Mouse (Mus musculus) kidney, adult 2 months (tissue): ENCODE data around the gene Slc6a9. TPM values are rescaled to one million over a fixed set of nuclear protein-coding genes. Genes with fewer than 3 reads are reported as not detected.

Experiments
- DNase-seq: peaks from one replicate; pipeline ENCODE4 v3.0.0; 2021
- H3K27ac ChIP-seq: fragments of 200-500 bp; 2 replicates; pipeline ENCODE4 v1.5.1; 2012; ENCODE audit warnings: low read depth, low read length, control low read depth, inconsistent platforms; ENCODE audit not compliant: insufficient read depth
- H3K27me3 ChIP-seq: fragments of 200-500 bp; replicated peaks from 2 replicates; pipeline ENCODE4 v1.6.1; 2012; ENCODE audit warnings: mild to moderate bottlenecking, moderate library complexity, low read length, inconsistent platforms; ENCODE audit not compliant: control insufficient read depth, insufficient read depth
- H3K36me3 ChIP-seq: fragments of 200-500 bp; 2 replicates; pipeline ENCODE4 v1.6.1; 2012; ENCODE audit warnings: mild to moderate bottlenecking, moderate library complexity, low read length, inconsistent platforms; ENCODE audit not compliant: control insufficient read depth, insufficient read depth
- H3K4me1 ChIP-seq: fragments of 200-500 bp; 2 replicates; pipeline ENCODE4 v1.6.1; 2011; ENCODE audit warnings: low read length; ENCODE audit not compliant: control insufficient read depth, insufficient read depth
- H3K4me3 ChIP-seq: fragments of 200-500 bp; 2 replicates; pipeline ENCODE4 v1.5.1; 2011; ENCODE audit warnings: mild to moderate bottlenecking, low read depth, low read length, control low read depth; ENCODE audit not compliant: insufficient read depth
- CTCF ChIP-seq: fragments of 200-500 bp; conservative IDR thresholded peaks from 2 replicates; pipeline ENCODE4 v1.5.1; 2011; ENCODE audit warnings: low read depth, mild to moderate bottlenecking, control low read depth, low read length, moderate library complexity, mixed read lengths; ENCODE audit not compliant: insufficient read depth, insufficient read length
- POLR2A ChIP-seq: fragments of 200-500 bp; IDR thresholded peaks from one replicate; pipeline ENCODE4 v1.6.1; 2011; ENCODE audit warnings: low read depth, low read length, control low read depth
- WGBS: fragments of 180-500 bp; shearing (Covaris S2); methylation state at CpG from one replicate; pipeline ENCODE4 v1.1.7; 2018; 5-methylcytosine and 5-hydroxymethylcytosine counted together
- polyA plus RNA-seq: library from polyadenylated mRNA; depleted of rRNA; stranded (reverse); fragments of >200 nt; gene quantifications from 2 replicates; pipeline ENCODE4 v1.2.3, GENCODE M21; 2012

The Slc6a9 gene
- polyA plus RNA-seq, 1 experiment: 19.2 TPM

DNA sequence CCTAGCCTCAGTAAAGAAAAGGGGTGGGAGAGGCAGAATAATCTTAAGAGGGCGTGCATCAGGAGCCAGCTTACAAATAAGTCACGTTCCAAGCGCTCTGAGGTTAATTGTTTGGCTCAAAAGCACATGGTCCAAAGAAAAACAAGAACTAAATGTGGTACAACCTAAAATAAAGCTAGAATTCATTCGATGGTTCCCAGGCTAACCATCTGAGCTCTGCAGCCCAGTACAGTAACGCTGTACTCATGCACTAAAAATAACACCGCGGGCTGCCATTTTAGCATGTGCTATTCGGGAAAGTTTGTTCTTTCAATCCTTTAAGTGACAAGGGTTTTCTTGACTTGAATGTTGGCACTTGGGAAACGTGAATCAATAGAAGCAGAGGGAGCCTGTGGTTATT lies 26.3 kb downstream of the Slc6a9 start:
- TF ChIP-seq POLR2A (no peak), CTCF (no peak)
- WGBS: 81% methylated on average over 9 of the region's 9 CpGs
- H3K27me3 ChIP-seq: no peaks in the 10 kb centered on the region

DNA sequence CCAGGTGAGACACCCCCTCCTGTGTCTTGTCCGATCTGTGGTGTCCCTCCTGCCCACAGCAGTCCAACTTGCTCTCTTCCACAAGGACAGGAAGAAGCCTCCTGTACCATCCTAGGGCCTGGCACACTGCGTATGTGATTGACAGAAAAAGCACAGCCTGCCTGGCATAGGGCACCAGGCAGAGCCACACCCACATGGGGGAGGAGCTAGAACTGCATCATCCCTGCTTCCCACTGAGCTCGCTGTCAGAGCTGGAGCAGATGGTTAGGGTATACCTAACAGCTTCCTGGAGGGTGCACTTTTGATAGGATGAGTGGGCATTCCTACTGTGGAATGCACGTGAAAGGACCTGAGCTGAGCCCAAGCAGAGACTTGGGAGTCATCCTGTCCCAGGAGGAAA lies 28.5 kb downstream of the Slc6a9 start:
- 56% methylated on average over 4 of the region's 4 CpGs for WGBS
- DNase-seq: peak; percentile 46
- TF ChIP-seq CTCF: no peak
- no peak for TF ChIP-seq POLR2A

More for the DNA sequence above, 26.3 kb downstream of the Slc6a9 start:
- H3K4me1 ChIP-seq: peaks cover 4% of the 10 kb centered on the region; the same call in 1 of the 2 replicates
- H3K4me3 ChIP-seq: no peak overlapping the region
- DNase-seq: no peak
- H3K36me3 ChIP-seq: no peaks in the 10 kb centered on the region
- no peak overlapping the region for H3K27ac ChIP-seq

DNA sequence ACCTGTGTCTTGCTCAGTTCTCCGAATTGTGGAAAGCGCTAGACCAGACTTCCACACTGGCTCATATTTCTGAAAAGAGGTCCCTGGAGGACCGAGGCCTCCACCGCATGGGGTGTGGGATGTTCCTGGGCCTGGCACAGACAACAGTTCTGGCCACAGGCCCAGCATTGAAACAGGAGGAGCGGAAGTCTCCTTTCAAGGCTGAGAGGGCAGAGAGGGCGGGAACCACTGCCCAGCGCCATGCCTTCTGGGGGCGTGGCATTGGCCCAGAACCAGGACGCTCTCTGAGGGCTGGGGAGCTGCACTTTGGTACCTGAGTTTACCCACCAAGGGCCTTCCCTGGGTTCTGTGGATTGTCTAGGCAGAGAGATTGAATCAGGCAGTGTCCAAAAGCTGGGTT lies 31.8 kb downstream of the Slc6a9 start:
- H3K27me3 ChIP-seq: no peaks in the 10 kb centered on the region
- H3K4me3 ChIP-seq: no peak overlapping the region
- H3K27ac ChIP-seq: no peak overlapping the region
- peak; percentile 94 for DNase-seq
- no peak for TF ChIP-seq POLR2A
- no peak for TF ChIP-seq CTCF
- no peaks in the 10 kb centered on the region for H3K36me3 ChIP-seq
- H3K4me1 ChIP-seq: peaks cover 4% of the 10 kb centered on the region; the same call in 1 of the 2 replicates
- WGBS: 24% methylated on average over 9 of the region's 9 CpGs

More for the DNA sequence above, 28.5 kb downstream of the Slc6a9 start:
- Histone ChIP-seq H3K27ac (no peak overlapping the region), H3K36me3 (no peaks in the 10 kb centered on the region), H3K4me1 (peaks cover 8% of the 10 kb centered on the region; the same call in 1 of the 2 replicates), H3K4me3 (no peak overlapping the region), H3K27me3 (no peaks in the 10 kb centered on the region)

DNA sequence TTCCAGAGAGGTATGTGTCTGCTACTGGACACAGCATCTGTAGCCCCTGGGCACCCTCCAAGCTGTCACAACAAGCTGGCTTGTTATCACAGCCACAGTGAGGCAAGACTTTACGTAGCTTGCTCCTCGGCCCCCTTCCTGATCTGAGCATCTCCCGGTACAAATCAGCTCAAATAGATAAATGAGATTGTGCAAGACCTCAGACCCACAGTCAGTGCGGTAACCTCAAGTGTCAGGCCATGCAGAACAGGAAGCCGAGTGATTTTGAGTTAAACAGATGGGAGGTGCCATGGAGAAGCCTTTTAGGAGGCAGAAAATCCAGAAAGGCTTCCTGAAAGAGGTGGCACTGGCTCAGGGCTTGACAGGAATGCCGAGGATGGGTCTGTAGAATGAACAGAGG lies 32.7 kb downstream of the Slc6a9 start:
- Histone ChIP-seq H3K27me3 (no peaks in the 10 kb centered on the region), H3K4me1 (peaks cover 4% of the 10 kb centered on the region; the same call in 1 of the 2 replicates), H3K4me3 (no peak overlapping the region), H3K27ac (no peak overlapping the region), H3K36me3 (no peaks in the 10 kb centered on the region)
- DNase-seq: no peak
- TF ChIP-seq CTCF (no peak), POLR2A (no peak)
- 77% methylated on average over 6 of the region's 6 CpGs for WGBS

DNA sequence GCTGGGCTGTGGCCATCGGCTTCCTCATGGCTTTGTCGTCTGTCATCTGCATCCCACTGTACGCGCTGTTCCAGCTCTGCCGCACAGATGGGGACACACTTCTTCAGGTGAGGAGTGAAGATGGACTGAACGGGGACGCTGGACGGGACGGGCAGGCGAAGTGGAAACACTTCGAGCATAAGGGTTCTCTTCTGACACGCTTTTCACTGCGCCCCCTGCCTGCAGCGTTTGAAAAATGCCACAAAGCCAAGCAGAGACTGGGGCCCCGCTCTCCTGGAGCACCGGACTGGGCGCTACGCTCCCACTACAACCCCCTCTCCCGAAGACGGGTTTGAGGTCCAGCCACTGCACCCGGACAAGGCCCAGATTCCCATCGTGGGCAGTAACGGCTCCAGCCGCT lies 33.5 kb downstream of the Slc6a9 start:
- Histone ChIP-seq H3K27me3 (no peaks in the 10 kb centered on the region), H3K27ac (no peak overlapping the region), H3K4me1 (peaks cover 4% of the 10 kb centered on the region; the same call in 1 of the 2 replicates), H3K4me3 (no peak overlapping the region), H3K36me3 (no peaks in the 10 kb centered on the region)
- peak; percentile 66 for DNase-seq
- TF ChIP-seq POLR2A (no peak), CTCF (peak; percentile 71)
- WGBS: 21% methylated on average over 24 of the region's 24 CpGs

DNA sequence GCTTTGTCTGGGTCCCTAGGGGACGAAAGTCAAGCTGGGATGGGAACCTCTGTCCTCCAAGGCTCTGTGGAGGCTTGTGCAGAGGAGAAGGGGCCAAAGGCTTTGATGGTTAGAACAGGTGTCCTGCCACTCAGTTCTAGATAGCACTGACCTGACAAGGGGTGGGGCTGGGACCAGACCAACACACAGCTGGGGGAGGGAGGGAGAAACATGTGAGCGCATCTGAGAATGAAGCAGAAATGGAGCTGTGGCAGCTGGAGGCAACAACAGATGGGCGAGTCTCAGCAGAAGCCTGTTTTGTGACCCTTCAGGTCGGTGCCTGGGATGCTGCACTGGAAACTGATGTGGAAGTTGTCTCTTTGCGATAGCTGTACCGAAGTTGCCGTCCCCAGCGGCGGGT lies 35.0 kb downstream of the Slc6a9 start:
- Histone ChIP-seq H3K4me3 (no peak overlapping the region), H3K36me3 (no peaks in the 10 kb centered on the region), H3K27ac (no peak overlapping the region), H3K27me3 (no peaks in the 10 kb centered on the region), H3K4me1 (peaks cover 4% of the 10 kb centered on the region; the same call in 1 of the 2 replicates)
- no peak for DNase-seq
- TF ChIP-seq POLR2A: no peak
- TF ChIP-seq CTCF: no peak
- 77% methylated on average over 9 of the region's 9 CpGs for WGBS

DNA sequence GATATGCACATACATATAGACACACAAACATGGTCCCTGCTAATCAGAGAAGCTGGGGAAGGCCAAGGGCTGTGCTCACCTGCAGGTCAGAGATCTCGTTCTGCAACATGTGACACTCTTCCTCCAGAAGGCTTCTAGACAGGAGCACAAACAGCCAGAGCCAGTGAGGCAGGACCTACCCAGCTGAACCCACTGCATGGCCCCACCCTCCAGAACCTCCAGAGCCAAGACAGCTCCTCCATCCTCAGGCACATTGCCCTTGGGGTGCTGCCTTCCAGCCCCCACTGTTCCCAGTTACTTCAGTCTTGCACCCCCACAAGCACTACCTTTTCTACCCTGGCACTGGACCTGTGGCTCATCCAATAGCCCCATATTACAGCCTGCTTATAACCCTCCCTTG lies 36.1 kb downstream of the Slc6a9 start:
- DNase-seq: no peak
- H3K4me1 ChIP-seq: peaks cover 4% of the 10 kb centered on the region; the same call in 1 of the 2 replicates
- 63% methylated on average over 1 of the region's 1 CpGs for WGBS
- H3K4me3 ChIP-seq: no peak overlapping the region
- no peak overlapping the region for H3K27ac ChIP-seq
- TF ChIP-seq POLR2A (no peak), CTCF (no peak)
- no peaks in the 10 kb centered on the region for H3K27me3 ChIP-seq
- no peaks in the 10 kb centered on the region for H3K36me3 ChIP-seq

DNA sequence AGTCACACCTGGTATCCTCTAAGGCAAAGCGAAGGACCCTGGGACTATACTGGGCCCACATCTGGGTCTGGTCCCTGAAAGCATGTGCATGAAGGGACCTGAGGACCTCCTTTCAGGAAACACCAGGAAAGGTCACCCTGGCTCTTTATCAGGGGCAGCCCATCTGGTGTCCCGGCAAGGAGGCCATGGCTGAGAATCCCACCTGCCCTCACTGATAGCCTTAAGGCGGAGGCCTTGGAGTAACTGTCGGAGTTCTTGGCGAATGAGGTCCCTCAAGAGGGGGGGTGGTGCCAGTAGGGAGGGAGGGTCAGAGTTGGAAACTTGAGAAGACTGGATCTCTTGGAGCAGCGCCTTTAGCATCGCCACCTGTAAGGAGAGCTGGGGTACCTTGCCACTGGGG lies 37.5 kb downstream of the Slc6a9 start:
- H3K36me3 ChIP-seq: no peaks in the 10 kb centered on the region
- no peaks in the 10 kb centered on the region for H3K27me3 ChIP-seq
- no peak overlapping the region for H3K27ac ChIP-seq
- TF ChIP-seq POLR2A (no peak), CTCF (no peak)
- no peaks in the 10 kb centered on the region for H3K4me1 ChIP-seq
- WGBS: 73% methylated on average over 7 of the region's 7 CpGs
- H3K4me3 ChIP-seq: no peak overlapping the region
- no peak for DNase-seq
